Mouse (Mus musculus) C2C12 (cell line): ENCODE results near the gene Knl1.

ENCODE experiments used
- CEBPB ChIP-seq: IDR thresholded peaks from one replicate; pipeline ENCODE4 v1.6.1; 2011; ENCODE audit warnings: low read depth, mild to moderate bottlenecking, control low read depth, moderate library complexity
- CTCF ChIP-seq: IDR thresholded peaks from one replicate; pipeline ENCODE4 v1.5.1; 2011; ENCODE audit not compliant: control insufficient read depth, insufficient read depth, insufficient read length
- FOSL1 ChIP-seq: IDR thresholded peaks from one replicate; pipeline ENCODE4 v1.8.0; 2011; ENCODE audit warnings: mild to moderate bottlenecking, low read length; ENCODE audit not compliant: poor library complexity, insufficient read depth, severe bottlenecking
- MAX ChIP-seq: IDR thresholded peaks from one replicate; pipeline ENCODE4 v1.6.1; 2011; ENCODE audit warnings: mild to moderate bottlenecking, control low read depth
- MYOD1 ChIP-seq: IDR thresholded peaks from one replicate; pipeline ENCODE4 v1.6.1; 2011; ENCODE audit warnings: low read depth; ENCODE audit not compliant: control insufficient read depth, insufficient read length
- MYOG ChIP-seq: IDR thresholded peaks from one replicate; pipeline ENCODE4 v1.6.1; 2011; ENCODE audit not compliant: control insufficient read depth, insufficient read length; ENCODE audit errors: extremely low read depth
- USF1 ChIP-seq: IDR thresholded peaks from one replicate; pipeline ENCODE4 v1.6.1; 2011; ENCODE audit warnings: low read depth, mild to moderate bottlenecking, control low read depth, moderate library complexity

GRCm38 (mm10) chr2:119086156-119086555 is 39.2 kb downstream of the Knl1 start:
- no peak for TF ChIP-seq CTCF
- no peak for TF ChIP-seq USF1
- no peak for TF ChIP-seq MAX
- TF ChIP-seq MYOG: no peak
- no peak for TF ChIP-seq CEBPB
- no peak for TF ChIP-seq MYOD1
- no peak for TF ChIP-seq FOSL1
